Mouse (Mus musculus) liver, postnatal 0 days (tissue): ENCODE results near the gene Hoxa6.

ENCODE experiments used
- CTCF ChIP-seq: sonication (generic); IDR thresholded peaks from 2 replicates; pipeline ENCODE4 v1.5.1; 2016; ENCODE audit warnings: antibody characterized with exemption, low read depth
- EP300 ChIP-seq: IDR thresholded peaks from 2 replicates; pipeline ENCODE4 v1.6.1; 2016; ENCODE audit warnings: antibody characterized with exemption, low read depth, mild to moderate bottlenecking

DNA sequence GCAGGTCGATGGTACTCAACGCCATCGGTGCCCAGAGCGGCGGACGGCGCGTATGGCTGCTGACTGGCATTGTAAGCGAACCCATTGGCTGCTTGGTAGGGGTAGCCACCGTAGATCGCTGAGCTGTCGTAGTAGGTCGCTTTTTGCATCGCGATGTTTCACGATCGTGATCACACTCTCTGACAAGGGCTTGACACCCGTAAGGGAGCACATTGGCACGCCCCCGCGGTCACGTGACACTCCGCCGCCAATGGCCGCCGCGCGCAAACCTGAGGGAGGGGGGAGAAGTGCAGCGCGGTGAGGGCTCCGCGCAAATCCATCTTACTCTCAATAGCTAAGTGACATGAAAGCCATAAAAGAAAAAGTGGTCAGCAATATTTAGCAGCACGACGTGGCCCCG lies 36.0 kb downstream of the Hoxa6 start:
- TF ChIP-seq CTCF: no peak
- no peak for TF ChIP-seq EP300
